Comparison of ENCODE assay signal across 16 mouse cellular contexts in genomic region chr1:22762780-22763179, GRCm38 (mm10). TPM values are rescaled to one million over a fixed set of nuclear protein-coding genes. Genes with fewer than 3 reads are reported as not detected.
"Had no signal": no experiment of that assay in that cellular context is flagged by ENCODE, and none has a peak within 500 bp of the region (broad histone marks: within the 10 kb centered on the region; RNA-seq: fewer than 3 reads in every experiment).

No protein-coding gene starts in this region.

- H3K4me2 ChIP-seq: liver, embryonic 11.5 days; liver, embryonic 13.5 days; liver, embryonic 15.5 days; lung, embryonic 15.5 days had no signal

- ATAC-seq: liver, postnatal 0 days had no signal

- H3K36me3 ChIP-seq: liver, embryonic 13.5 days; liver, embryonic 15.5 days; lung, embryonic 15.5 days had no signal

- H3K27me3 ChIP-seq: liver, embryonic 13.5 days; liver, embryonic 15.5 days; lung, embryonic 15.5 days; megakaryocyte, embryonic 14.5 days had no signal

- H3K4me3 ChIP-seq: liver, embryonic 13.5 days; liver, embryonic 15.5 days; lung, embryonic 15.5 days; megakaryocyte, embryonic 14.5 days had no signal

- H3K4me1 ChIP-seq: liver, embryonic 13.5 days; liver, embryonic 15.5 days; lung, embryonic 15.5 days; megakaryocyte, embryonic 14.5 days had no signal

- H3K9me3 ChIP-seq: liver, embryonic 13.5 days; liver, embryonic 15.5 days; lung, embryonic 15.5 days had no signal

- DNase-seq: liver; liver, embryonic 13.5 days; liver, postnatal 0 days; lung, adult 2 months; retina, postnatal 1 day; right cerebral cortex, postnatal 25 days; right cerebral cortex, postnatal 4 days; spleen, adult 18-20 months; thymus, adult 18-20 months; thymus, postnatal 14 days; thymus, postnatal 36 days had no signal

- H3K9ac ChIP-seq: liver, embryonic 13.5 days; liver, embryonic 15.5 days; liver, postnatal 0 days; lung, embryonic 15.5 days had no signal

- H3K27ac ChIP-seq: liver, embryonic 13.5 days; liver, embryonic 15.5 days; lung, embryonic 15.5 days; macrophage had no signal

RNA-seq across cellular contexts. Expression of gene Rims1, which starts 43.0 kb away (rescaled TPM):
- polyA plus RNA-seq: liver, postnatal 0 days; macrophage had no signal
